Mouse (Mus musculus): ENCODE results near the gene Foxg1. TPM values are rescaled to one million over a fixed set of nuclear protein-coding genes. Genes with fewer than 3 reads are reported as not detected.

Foxg1 gene
- polyA plus RNA-seq, 2 experiments = not detected

DNA sequence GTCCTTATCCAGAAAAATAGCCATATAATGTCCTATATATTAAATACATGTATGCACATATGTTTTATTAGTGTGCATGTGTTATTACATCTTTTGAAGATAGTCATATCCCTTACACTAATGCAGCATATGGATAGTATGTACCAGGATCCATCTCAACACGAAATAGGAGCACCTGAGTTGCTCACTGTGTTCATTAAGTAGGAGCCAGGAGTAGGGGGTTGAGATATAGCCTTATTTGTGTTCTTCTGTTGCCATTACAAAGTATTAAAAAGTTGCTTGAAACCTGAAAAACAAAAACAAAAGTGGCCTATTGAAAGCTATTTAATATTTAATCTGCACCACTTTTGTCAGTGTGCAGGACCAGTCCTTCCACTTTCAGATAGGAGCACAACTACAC lies 11.7 kb downstream of the Foxg1 start:
- H3K9me3 ChIP-seq (ENCODE audit: control insufficient read depth, low read length) = no peaks in the 10 kb centered on the region
- H3K27ac ChIP-seq = no peak overlapping the region
- no peak overlapping the region for H3K9ac ChIP-seq (replicated peaks)
- H3K4me3 ChIP-seq (ENCODE audit: insufficient read depth in 1 of 2, low read depth in 2 of 2, low read length in 2 of 2) = no peak overlapping the region
- no peaks in the 10 kb centered on the region for H3K4me1 ChIP-seq (replicated peaks; ENCODE audit: control insufficient read depth in 2 of 2, insufficient read depth in 2 of 2, low read length in 1 of 2)
- H3K27me3 ChIP-seq (ENCODE audit: control insufficient read depth, insufficient read depth, low read length) = peaks cover 53% of the 10 kb centered on the region
- TF ChIP-seq EP300 (IDR thresholded peaks at IDR 0.05; ENCODE audit: low read depth) (no peak), CTCF (IDR thresholded peaks at IDR 0.05; ENCODE audit: low read depth) (no peak)
- DNase-seq (ENCODE audit: low read depth in 3 of 3, low spot score in 3 of 3) = no peak
- no peak overlapping the region for H3K4me2 ChIP-seq (ENCODE audit: low read depth)
- no peaks in the 10 kb centered on the region for H3K36me3 ChIP-seq (replicated peaks; ENCODE audit: control insufficient read depth, insufficient read depth, low read depth)
- WGBS (ENCODE audit: insufficient replicate concordance) = 0% methylated on average over 1 of the region's 1 CpGs
- no peak for ATAC-seq (ENCODE audit: insufficient read depth)

DNA sequence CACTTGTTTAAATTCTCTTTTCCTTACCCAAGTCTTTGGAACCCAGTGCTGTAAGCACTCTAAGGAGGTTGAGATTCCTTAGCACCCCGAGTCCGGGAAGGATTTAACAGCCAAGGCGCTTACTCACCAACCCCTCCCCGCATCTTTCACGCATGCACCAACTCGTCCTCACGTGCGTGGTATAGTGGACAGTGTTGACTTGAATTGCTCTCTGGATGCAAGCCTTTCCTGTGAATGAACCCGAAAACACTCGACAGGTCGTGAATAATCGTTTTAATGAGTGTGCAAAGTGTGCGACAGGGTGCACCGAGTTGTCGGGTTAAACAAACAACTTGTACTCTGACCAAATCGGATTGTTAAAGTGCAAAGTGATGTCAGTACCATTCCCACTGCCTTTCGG lies 12.4 kb downstream of the Foxg1 start:
- ATAC-seq (ENCODE audit: insufficient read depth) = no peak
- WGBS (ENCODE audit: insufficient replicate concordance) = 2% methylated on average over 17 of the region's 17 CpGs
- no peaks in the 10 kb centered on the region for H3K9me3 ChIP-seq (ENCODE audit: control insufficient read depth, low read length)
- no peak overlapping the region for H3K27ac ChIP-seq
- TF ChIP-seq CTCF (IDR thresholded peaks at IDR 0.05; ENCODE audit: low read depth) = no peak
- no peak for TF ChIP-seq EP300 (IDR thresholded peaks at IDR 0.05; ENCODE audit: low read depth)
- DNase-seq (ENCODE audit: low read depth in 3 of 3, low spot score in 3 of 3) = no peak
- no peak overlapping the region for H3K4me3 ChIP-seq (ENCODE audit: insufficient read depth in 1 of 2, low read depth in 2 of 2, low read length in 2 of 2)
- H3K4me2 ChIP-seq (ENCODE audit: low read depth) = no peak overlapping the region
- no peaks in the 10 kb centered on the region for H3K4me1 ChIP-seq (replicated peaks; ENCODE audit: control insufficient read depth in 2 of 2, insufficient read depth in 2 of 2, low read length in 1 of 2)
- H3K27me3 ChIP-seq (ENCODE audit: control insufficient read depth, insufficient read depth, low read length) = peaks cover 52% of the 10 kb centered on the region
- no peaks in the 10 kb centered on the region for H3K36me3 ChIP-seq (replicated peaks; ENCODE audit: control insufficient read depth, insufficient read depth, low read depth)
- H3K9ac ChIP-seq (replicated peaks) = no peak overlapping the region

- H3K27ac ChIP-seq = no peak overlapping the region
- no peak for DNase-seq (ENCODE audit: low read depth in 3 of 3, low spot score in 3 of 3)
- no peaks in the 10 kb centered on the region for H3K4me1 ChIP-seq (replicated peaks; ENCODE audit: control insufficient read depth in 2 of 2, insufficient read depth in 2 of 2, low read length in 1 of 2)
- H3K9ac ChIP-seq (replicated peaks) = no peak overlapping the region
- no peaks in the 10 kb centered on the region for H3K9me3 ChIP-seq (ENCODE audit: control insufficient read depth, low read length)
- 15% methylated on average over 2 of the region's 2 CpGs for WGBS (ENCODE audit: insufficient replicate concordance)
- H3K4me2 ChIP-seq (ENCODE audit: low read depth) = no peak overlapping the region
- H3K4me3 ChIP-seq (ENCODE audit: insufficient read depth in 1 of 2, low read depth in 2 of 2, low read length in 2 of 2) = no peak overlapping the region
- H3K36me3 ChIP-seq (replicated peaks; ENCODE audit: control insufficient read depth, insufficient read depth, low read depth) = no peaks in the 10 kb centered on the region
- peaks cover 53% of the 10 kb centered on the region for H3K27me3 ChIP-seq (ENCODE audit: control insufficient read depth, insufficient read depth, low read length)
- no peak for TF ChIP-seq CTCF (IDR thresholded peaks at IDR 0.05; ENCODE audit: low read depth)
- ATAC-seq (ENCODE audit: insufficient read depth) = no peak
Observed at GRCm38 (mm10) chr12:49395969-49396368, 13.5 kb downstream of the Foxg1 start.

DNA sequence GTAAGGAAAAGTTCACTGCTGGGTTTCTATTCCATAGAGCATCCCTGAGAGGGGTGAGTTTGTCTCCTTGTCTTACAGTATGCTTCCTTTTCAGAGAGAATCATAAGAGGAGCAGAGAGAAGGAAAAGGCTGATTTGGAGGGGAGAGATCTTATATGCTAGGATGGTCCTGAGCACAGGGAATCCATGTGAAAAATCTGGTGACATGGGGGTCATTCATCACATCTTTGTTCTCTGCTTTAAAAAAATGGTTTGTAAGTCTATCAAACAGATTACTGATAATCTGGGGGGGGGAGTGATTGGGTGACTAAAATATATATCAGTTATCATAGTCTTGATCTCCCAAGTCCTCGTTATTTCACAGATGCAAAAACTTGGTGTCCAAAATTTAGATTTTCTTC lies 14.3 kb downstream of the Foxg1 start:
- TF ChIP-seq EP300 (IDR thresholded peaks at IDR 0.05; ENCODE audit: low read depth) (no peak), CTCF (IDR thresholded peaks at IDR 0.05; ENCODE audit: low read depth) (no peak)
- ATAC-seq (ENCODE audit: insufficient read depth) (no peak), DNase-seq (ENCODE audit: low read depth in 3 of 3, low spot score in 3 of 3) (no peak)
- Histone ChIP-seq H3K9me3 (ENCODE audit: control insufficient read depth, low read length) (no peaks in the 10 kb centered on the region), H3K4me3 (ENCODE audit: insufficient read depth in 1 of 2, low read depth in 2 of 2, low read length in 2 of 2) (no peak overlapping the region), H3K27ac (no peak overlapping the region), H3K4me1 (replicated peaks; ENCODE audit: control insufficient read depth in 2 of 2, insufficient read depth in 2 of 2, low read length in 1 of 2) (no peaks in the 10 kb centered on the region), H3K9ac (replicated peaks) (no peak overlapping the region), H3K4me2 (ENCODE audit: low read depth) (no peak overlapping the region), H3K27me3 (ENCODE audit: control insufficient read depth, insufficient read depth, low read length) (peaks cover 53% of the 10 kb centered on the region), H3K36me3 (replicated peaks; ENCODE audit: control insufficient read depth, insufficient read depth, low read depth) (no peaks in the 10 kb centered on the region)
- WGBS (ENCODE audit: insufficient replicate concordance) = 24% methylated on average over 1 of the region's 1 CpGs

- TF ChIP-seq CTCF (IDR thresholded peaks at IDR 0.05; ENCODE audit: low read depth) (no peak), EP300 (IDR thresholded peaks at IDR 0.05; ENCODE audit: low read depth) (no peak)
- H3K9ac ChIP-seq (replicated peaks) = no peak overlapping the region
- WGBS (ENCODE audit: insufficient replicate concordance) = 14% methylated on average over 4 of the region's 4 CpGs
- no peak overlapping the region for H3K27ac ChIP-seq
- ATAC-seq (ENCODE audit: insufficient read depth) (no peak), DNase-seq (ENCODE audit: low read depth in 3 of 3, low spot score in 3 of 3) (no peak)
- H3K36me3 ChIP-seq (replicated peaks; ENCODE audit: control insufficient read depth, insufficient read depth, low read depth) = no peaks in the 10 kb centered on the region
- H3K9me3 ChIP-seq (ENCODE audit: control insufficient read depth, low read length) = no peaks in the 10 kb centered on the region
- peaks cover 47% of the 10 kb centered on the region for H3K27me3 ChIP-seq (ENCODE audit: control insufficient read depth, insufficient read depth, low read length)
- no peaks in the 10 kb centered on the region for H3K4me1 ChIP-seq (replicated peaks; ENCODE audit: control insufficient read depth in 2 of 2, insufficient read depth in 2 of 2, low read length in 1 of 2)
- no peak overlapping the region for H3K4me2 ChIP-seq (ENCODE audit: low read depth)
- H3K4me3 ChIP-seq (ENCODE audit: insufficient read depth in 1 of 2, low read depth in 2 of 2, low read length in 2 of 2) = no peak overlapping the region
Observed at GRCm38 (mm10) chr12:49397443-49398162, 15.1 kb downstream of the Foxg1 start.
